Mouse (Mus musculus) heart, adult 8-10 months (tissue): ENCODE data around the gene Ehd1. TPM values are rescaled to one million over a fixed set of nuclear protein-coding genes. Genes with fewer than 3 reads are reported as not detected.

Experiments used
- DNase-seq: peaks from one replicate; pipeline ENCODE4 v3.0.0; 2022; ENCODE audit warnings: low spot score
- total RNA-seq, 4 experiments: library from RNA; stranded (reverse); gene quantifications; 2 replicates each; pipeline ENCODE4 v1.2.4; 2022

The Ehd1 gene
- total RNA-seq, 4 experiments from 2014 or later: 88.7 to 99.1 (median 92.3) TPM

GRCm38 (mm10) chr19:6260946-6261345, 15.6 kb upstream of the Ehd1 start:
- DNase-seq: no peak

GRCm38 (mm10) chr19:6261379-6261778, 15.1 kb upstream of the Ehd1 start:
- no peak for DNase-seq

- peak; percentile 72 for DNase-seq
Measured at GRCm38 (mm10) chr19:6262222-6262621, 14.3 kb upstream of the Ehd1 start.

DNA sequence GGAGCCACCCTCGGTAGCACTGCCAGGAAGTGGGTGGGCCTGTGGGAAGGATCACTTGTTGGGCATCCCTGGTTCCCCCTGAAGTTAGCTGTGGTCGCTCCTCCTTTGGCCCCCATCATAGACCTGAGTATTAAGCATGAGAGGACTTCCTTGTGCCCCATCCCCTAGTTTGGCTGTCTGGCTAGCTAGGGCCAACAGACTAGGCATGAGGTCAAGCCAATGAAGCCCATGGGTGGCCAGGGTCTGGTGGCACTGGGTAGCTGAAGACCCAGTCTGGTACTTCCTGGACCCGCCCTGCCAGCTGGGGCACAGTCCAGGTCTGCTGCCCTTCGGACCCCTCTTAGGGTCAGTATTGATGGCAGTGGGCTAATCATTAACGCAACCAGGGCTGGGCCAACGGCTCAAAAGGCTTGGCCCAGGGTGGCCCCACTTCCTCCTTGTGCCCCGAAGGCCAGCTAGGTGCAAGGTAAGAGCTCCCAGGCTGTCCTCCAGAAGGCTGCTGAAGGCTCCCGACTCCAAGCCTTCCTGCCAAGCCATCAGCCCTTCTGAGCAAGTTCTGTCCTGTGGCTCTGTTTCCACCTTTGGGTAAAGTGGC, 13.6 kb upstream of the Ehd1 start:
- no peak for DNase-seq

GRCm38 (mm10) chr19:6264200-6264599, 12.3 kb upstream of the Ehd1 start:
- no peak for DNase-seq

DNA sequence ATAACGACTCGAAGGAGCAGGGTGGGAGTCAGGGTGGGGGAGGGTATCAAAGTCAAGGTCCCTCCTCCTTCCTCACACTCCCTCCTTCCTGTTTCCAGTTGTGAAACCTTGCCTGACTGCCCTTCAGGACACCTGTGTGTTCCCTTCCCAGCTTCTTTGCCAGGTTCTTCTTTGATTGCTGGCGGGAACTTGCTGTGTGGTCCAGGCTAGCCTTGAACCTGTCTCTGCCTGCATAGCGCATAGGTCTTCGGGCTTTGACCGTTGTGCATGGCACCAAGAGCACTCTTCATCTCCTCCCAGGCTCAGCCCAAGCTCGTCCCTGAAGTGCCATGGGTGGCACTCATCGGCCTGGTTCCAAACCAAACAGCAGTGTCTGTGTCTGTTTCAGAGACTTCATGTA, 11.6 kb upstream of the Ehd1 start:
- DNase-seq: no peak

DNA sequence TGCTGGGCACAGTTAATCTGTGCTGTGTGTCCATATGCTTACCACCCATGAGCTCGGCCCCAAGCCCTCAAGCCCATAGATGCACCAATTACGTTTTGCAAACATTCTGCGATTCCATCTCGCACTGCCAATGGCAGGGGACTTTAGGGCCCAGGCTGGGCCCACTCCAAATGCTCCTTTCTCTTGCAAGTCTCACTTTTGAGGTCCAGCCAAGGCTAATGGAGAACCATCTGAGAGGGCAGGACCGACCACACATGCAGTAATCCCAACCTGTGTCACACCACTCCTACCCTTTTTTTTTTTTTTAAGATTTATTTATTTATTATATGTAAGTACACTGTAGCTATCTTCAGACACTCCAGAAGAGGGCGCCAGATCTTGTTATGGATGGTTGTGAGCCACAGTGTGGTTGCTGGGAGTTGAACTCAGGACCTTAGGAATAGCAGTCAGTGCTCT, 10.8 kb upstream of the Ehd1 start:
- no peak for DNase-seq

- DNase-seq: peak; percentile 74
Measured at GRCm38 (mm10) chr19:6267306-6268169, 9.0 kb upstream of the Ehd1 start.

- peak; percentile 90 for DNase-seq
Measured at GRCm38 (mm10) chr19:6268170-6268528, 8.4 kb upstream of the Ehd1 start.

- DNase-seq: no peak
Measured at GRCm38 (mm10) chr19:6268670-6269132, 7.8 kb upstream of the Ehd1 start.

GRCm38 (mm10) chr19:6269798-6270475, 6.6 kb upstream of the Ehd1 start:
- DNase-seq: no peak

DNA sequence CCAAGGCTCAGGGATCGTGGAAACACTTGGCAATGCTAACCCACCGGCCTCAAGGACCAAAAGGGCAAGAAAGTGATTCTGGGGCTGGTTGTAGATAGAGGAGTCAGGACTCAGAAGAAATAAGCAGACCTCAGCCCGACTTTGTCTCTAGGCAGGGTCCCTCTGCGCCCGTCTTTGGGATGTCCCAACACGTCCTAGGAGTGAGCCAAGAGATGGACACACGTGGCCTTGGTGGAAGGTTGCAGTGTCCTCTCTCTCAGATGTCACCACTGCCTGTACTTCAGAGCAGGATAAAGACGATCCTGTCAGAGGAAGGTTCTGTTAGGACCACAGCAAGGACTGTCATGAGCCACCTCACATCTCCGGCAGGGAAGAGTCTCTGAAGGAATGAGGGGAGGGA, 5.9 kb upstream of the Ehd1 start:
- no peak for DNase-seq

DNA sequence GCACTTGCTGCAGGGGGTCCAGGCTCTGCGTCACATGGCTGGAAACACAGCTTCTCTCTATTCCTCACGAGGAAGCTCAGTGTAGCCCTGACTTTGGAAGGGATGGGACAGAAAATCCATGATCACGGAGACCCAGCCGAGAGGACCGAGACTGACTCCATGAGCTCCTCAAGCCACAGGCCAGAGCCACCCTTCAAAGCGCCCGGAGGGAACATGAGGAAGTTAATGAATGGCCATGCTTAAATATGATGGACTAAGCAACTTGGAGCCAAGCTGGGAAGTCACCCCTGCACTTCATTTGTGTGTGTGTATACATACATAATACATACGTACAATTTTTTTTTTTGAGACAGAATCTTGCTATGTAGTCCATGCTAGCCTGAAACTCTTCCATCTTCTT, 5.3 kb upstream of the Ehd1 start:
- DNase-seq: no peak

DNA sequence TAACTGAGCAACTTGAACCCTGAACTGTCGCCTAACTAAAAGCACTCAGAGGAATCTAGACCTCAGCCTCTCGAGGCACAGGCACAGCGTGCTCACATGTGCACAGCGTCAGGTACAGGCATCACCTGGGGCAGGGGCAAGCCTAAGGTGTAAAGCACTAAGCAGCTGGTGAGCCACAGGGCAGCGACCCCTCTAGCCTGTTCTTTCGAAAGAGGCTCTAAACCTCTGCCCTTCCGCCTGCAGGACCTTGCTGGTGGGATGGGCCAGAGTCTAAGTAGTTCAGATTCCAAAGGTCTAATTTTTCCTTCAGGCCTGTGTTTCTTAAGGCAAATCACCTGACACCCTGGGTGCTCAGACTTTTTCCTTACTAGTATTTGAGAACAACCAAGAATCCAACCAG, 4.5 kb upstream of the Ehd1 start:
- DNase-seq: no peak

DNA sequence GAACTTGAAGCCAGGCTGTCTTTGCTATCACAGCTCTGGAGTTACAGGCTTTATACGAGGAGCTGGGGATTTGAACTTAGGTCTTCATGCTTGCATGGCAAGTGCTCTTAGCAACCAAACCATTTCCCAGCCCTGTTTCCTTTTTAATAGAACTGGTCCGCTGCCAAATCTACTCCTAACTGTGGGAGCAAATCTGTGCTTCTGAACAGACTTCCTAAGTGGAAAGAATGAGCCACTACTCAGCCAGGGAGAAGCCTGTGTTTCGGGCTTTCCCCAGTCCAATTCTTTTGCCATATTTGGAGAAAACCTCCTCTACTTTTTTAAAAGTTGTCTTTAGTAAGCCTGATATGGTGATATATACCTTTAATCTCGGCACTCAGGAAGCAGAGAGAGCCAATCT, 3.8 kb upstream of the Ehd1 start:
- DNase-seq: peak; percentile 82

- no peak for DNase-seq
Measured at GRCm38 (mm10) chr19:6273592-6273991, 2.9 kb upstream of the Ehd1 start.

- no peak for DNase-seq
Measured at GRCm38 (mm10) chr19:6273998-6274608, 2.4 kb upstream of the Ehd1 start.

GRCm38 (mm10) chr19:6275740-6276389, 660 bp upstream of the Ehd1 start:
- DNase-seq: peak; percentile 62

GRCm38 (mm10) chr19:6277661-6278438, 1.3 kb downstream of the Ehd1 start:
- DNase-seq: peak; percentile 92

GRCm38 (mm10) chr19:6278439-6279073, 2.0 kb downstream of the Ehd1 start:
- DNase-seq: no peak
